Mouse (Mus musculus) cerebellum, adult 2 months (tissue): ENCODE data around the gene Ghrh.

Experiments
- CTCF ChIP-seq: fragments of 200-500 bp; IDR thresholded peaks from 2 replicates; pipeline ENCODE4 v1.5.1; 2011; ENCODE audit warnings: low read depth, mild to moderate bottlenecking, control low read depth, low read length, moderate library complexity, borderline replicate concordance; ENCODE audit not compliant: insufficient read depth
- POLR2A ChIP-seq: fragments of 200-500 bp; IDR thresholded peaks from 2 replicates; pipeline ENCODE4 v1.6.1; 2011; ENCODE audit warnings: low read length, control low read depth, borderline replicate concordance; ENCODE audit not compliant: insufficient read depth

DNA sequence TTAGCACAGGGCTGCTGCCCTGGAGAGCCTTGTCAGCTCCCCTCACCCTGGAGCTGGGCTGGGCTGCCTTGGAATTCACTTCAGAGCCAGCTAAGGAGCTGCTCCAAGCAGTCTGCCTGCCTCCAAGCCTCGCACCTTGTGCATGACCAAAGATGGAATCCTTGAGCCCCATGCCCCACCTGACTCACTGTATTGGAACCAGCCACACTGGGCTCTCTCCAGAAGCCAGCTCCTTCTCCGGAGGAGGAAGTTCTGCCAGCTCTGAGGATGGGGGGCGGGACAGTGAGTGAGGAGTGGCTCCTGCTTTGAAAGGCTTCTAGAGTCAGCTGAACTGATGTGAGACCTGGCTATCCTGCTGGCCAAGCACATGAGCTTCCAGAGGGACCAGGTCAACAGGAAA, 26.4 kb upstream of the Ghrh start:
- TF ChIP-seq CTCF (no peak), POLR2A (no peak)
